Mouse (Mus musculus): ENCODE measurements around the gene Gm47995.

- TF ChIP-seq CTCF (IDR thresholded peaks at IDR 0.05; ENCODE audit: low read depth, low read length) (no peak), GATA2 (IDR thresholded peaks at IDR 0.05; ENCODE audit: borderline replicate concordance, low read depth, low read length) (no peak), GATA1 (IDR thresholded peaks at IDR 0.05; ENCODE audit: borderline replicate concordance, low read length) (no peak), TAL1 (conservative IDR thresholded peaks at IDR 0.05; ENCODE audit: low read depth, low read length) (no peak), POLR2AphosphoS5 (IDR thresholded peaks at IDR 0.05; ENCODE audit: insufficient replicate concordance, low read depth, low read length) (no peak)
These were observed 39.5 kb downstream of the Gm47995 start for GRCm38 (mm10) chr1:151237780-151238179.

Measured in G1E (cell line).